Mouse (Mus musculus) heart, embryonic 12.5 days (tissue): Measurements from ENCODE around the gene Samd14. TPM values are rescaled to one million over a fixed set of nuclear protein-coding genes. Genes with fewer than 3 reads are reported as not detected.

Experiments used
- ATAC-seq: fragments of 200-750 bp; cut with Nextera tagmentation; 2 replicates; pipeline ENCODE4 v1.8.0; 2017; ENCODE audit warnings: moderate TSS enrichment, moderate library complexity; ENCODE audit not compliant: insufficient number of reproducible peaks, low FRiP score
- H3K27ac ChIP-seq: fragments of 300-500 bp; sonication (generic); 2 replicates; pipeline ENCODE4 v1.5.1; 2016; ENCODE audit warnings: mild to moderate bottlenecking, moderate library complexity; ENCODE audit not compliant: poor library complexity, severe bottlenecking
- H3K27me3 ChIP-seq: fragments of 300-500 bp; sonication (generic); replicated peaks from 2 replicates; pipeline ENCODE4 v1.6.1; 2016; ENCODE audit warnings: mild to moderate bottlenecking, moderate library complexity
- H3K36me3 ChIP-seq: fragments of 300-500 bp; sonication (generic); 2 replicates; pipeline ENCODE4 v1.6.1; 2016; ENCODE audit warnings: mild to moderate bottlenecking, moderate library complexity
- H3K4me1 ChIP-seq: fragments of 300-500 bp; sonication (generic); replicated peaks from 2 replicates; pipeline ENCODE4 v1.6.1; 2016; ENCODE audit warnings: mild to moderate bottlenecking
- H3K4me2 ChIP-seq: fragments of 300-500 bp; sonication (generic); 2 replicates; pipeline ENCODE4 v1.6.1; 2016; ENCODE audit warnings: mild to moderate bottlenecking, moderate library complexity
- H3K4me3 ChIP-seq: fragments of 300-500 bp; sonication (generic); 2 replicates; pipeline ENCODE4 v1.5.1; 2016; ENCODE audit warnings: mild to moderate bottlenecking
- H3K9ac ChIP-seq: fragments of 300-500 bp; sonication (generic); 2 replicates; pipeline ENCODE4 v1.6.1; 2016; ENCODE audit warnings: mild to moderate bottlenecking, moderate library complexity
- H3K9me3 ChIP-seq: fragments of 300-500 bp; sonication (generic); replicated peaks from 2 replicates; pipeline ENCODE4 v1.6.1; 2016; ENCODE audit warnings: mild to moderate bottlenecking, moderate library complexity
- WGBS: fragments of 180-500 bp; shearing (Covaris S2); methylation state at CpG from one replicate; pipeline ENCODE4 v1.1.7; 2016; 5-methylcytosine and 5-hydroxymethylcytosine counted together
- polyA plus RNA-seq: library from polyadenylated mRNA; unstranded; fragments of >200 nt; fragmentation: Nextera tagmentation; extraction: Ambion mirVana; gene quantifications from 2 replicates; pipeline ENCODE4 v1.2.1, GENCODE M21; 2016

The Samd14 gene
- polyA plus RNA-seq, 1 experiment from 2014 or later, result 16.5 TPM

GRCm38 (mm10) chr11:95023481-95023880 is 13.8 kb downstream of the Samd14 start:
- no peak for ATAC-seq
- Histone ChIP-seq H3K36me3 (peaks cover 90% of the 10 kb centered on the region), H3K9ac (no peak overlapping the region), H3K4me1 (no peaks in the 10 kb centered on the region), H3K4me3 (no peak overlapping the region), H3K27ac (no peak overlapping the region), H3K9me3 (no peaks in the 10 kb centered on the region), H3K4me2 (no peak overlapping the region), H3K27me3 (peaks cover 27% of the 10 kb centered on the region)
- WGBS, result 93% methylated on average over 9 of the region's 9 CpGs

- Histone ChIP-seq H3K27me3 (peaks cover 17% of the 10 kb centered on the region), H3K36me3 (peaks cover 91% of the 10 kb centered on the region), H3K9me3 (no peaks in the 10 kb centered on the region), H3K4me3 (no peak overlapping the region), H3K27ac (no peak overlapping the region), H3K4me1 (no peaks in the 10 kb centered on the region), H3K4me2 (no peak overlapping the region), H3K9ac (no peak overlapping the region)
- 74% methylated on average over 29 of the region's 29 CpGs for WGBS
- ATAC-seq, result no peak
Measured at GRCm38 (mm10) chr11:95024439-95025184, 14.9 kb downstream of the Samd14 start.

DNA sequence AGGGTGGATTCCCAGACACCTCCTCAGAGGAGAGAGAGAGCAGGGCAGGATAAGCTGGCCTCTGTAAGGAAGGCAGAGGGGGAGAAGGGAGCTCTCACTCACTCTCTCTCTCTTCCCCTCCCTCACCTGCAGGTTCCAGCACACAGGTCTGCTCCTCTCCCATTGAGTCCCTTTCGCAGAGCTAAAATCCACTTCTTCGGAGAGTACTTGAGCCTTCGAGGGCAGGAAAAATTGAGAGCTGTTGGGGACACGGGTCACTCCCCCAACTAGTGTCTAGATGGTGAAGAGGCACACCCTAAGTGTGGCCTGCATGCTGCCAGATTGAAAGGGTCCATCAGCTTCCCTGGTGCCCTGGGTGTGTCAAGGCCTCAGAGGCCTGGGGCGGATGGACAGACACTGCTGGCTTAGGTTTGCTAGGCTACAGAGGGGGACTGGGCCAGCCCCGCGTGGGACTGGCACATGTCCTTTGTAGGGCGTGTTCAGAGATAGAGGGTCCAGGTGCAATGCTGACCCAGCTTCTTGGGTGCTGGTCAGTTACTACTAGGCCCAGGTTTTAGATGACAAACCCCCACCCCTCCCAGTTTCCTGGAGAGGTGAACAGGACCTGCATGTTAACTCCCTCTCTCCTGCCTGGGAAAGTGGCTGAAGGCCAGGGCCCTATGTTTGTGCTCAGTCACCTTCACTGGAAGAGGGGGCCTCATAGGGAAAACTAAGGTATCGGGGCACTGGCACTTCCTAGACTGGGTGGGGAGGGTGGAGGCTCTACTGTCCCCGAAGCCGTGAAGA is 15.7 kb downstream of the Samd14 start:
- no peak overlapping the region for H3K4me3 ChIP-seq
- 82% methylated on average over 11 of the region's 11 CpGs for WGBS
- no peaks in the 10 kb centered on the region for H3K4me1 ChIP-seq
- H3K27ac ChIP-seq, result no peak overlapping the region
- H3K9me3 ChIP-seq, result no peaks in the 10 kb centered on the region
- no peak overlapping the region for H3K9ac ChIP-seq
- H3K36me3 ChIP-seq, result peaks cover 86% of the 10 kb centered on the region
- no peak overlapping the region for H3K4me2 ChIP-seq
- peaks cover 9% of the 10 kb centered on the region for H3K27me3 ChIP-seq
- no peak for ATAC-seq

- WGBS, result 71% methylated on average over 6 of the region's 6 CpGs
- H3K4me1 ChIP-seq, result no peaks in the 10 kb centered on the region
- no peak overlapping the region for H3K4me2 ChIP-seq
- H3K9ac ChIP-seq, result no peak overlapping the region
- 0 out of 2 replicates have a peak, but pooled peaks cover 5% of the 10 kb centered on the region for H3K27me3 ChIP-seq
- H3K9me3 ChIP-seq, result no peaks in the 10 kb centered on the region
- peaks cover 80% of the 10 kb centered on the region for H3K36me3 ChIP-seq
- no peak for ATAC-seq
- H3K27ac ChIP-seq, result no peak overlapping the region
- H3K4me3 ChIP-seq, result no peak overlapping the region
Measured at GRCm38 (mm10) chr11:95026090-95026542, 16.4 kb downstream of the Samd14 start.

- Histone ChIP-seq H3K9me3 (no peaks in the 10 kb centered on the region), H3K36me3 (peaks cover 78% of the 10 kb centered on the region), H3K9ac (no peak overlapping the region), H3K27ac (no peak overlapping the region), H3K4me1 (no peaks in the 10 kb centered on the region), H3K27me3 (0 out of 2 replicates have a peak, but pooled peaks cover 2% of the 10 kb centered on the region), H3K4me3 (no peak overlapping the region), H3K4me2 (no peak overlapping the region)
- 74% methylated on average over 6 of the region's 6 CpGs for WGBS
- ATAC-seq, result no peak
Measured at GRCm38 (mm10) chr11:95026849-95027248, 17.2 kb downstream of the Samd14 start.

GRCm38 (mm10) chr11:95027850-95028470 is 18.3 kb downstream of the Samd14 start:
- no peak overlapping the region for H3K9ac ChIP-seq

DNA sequence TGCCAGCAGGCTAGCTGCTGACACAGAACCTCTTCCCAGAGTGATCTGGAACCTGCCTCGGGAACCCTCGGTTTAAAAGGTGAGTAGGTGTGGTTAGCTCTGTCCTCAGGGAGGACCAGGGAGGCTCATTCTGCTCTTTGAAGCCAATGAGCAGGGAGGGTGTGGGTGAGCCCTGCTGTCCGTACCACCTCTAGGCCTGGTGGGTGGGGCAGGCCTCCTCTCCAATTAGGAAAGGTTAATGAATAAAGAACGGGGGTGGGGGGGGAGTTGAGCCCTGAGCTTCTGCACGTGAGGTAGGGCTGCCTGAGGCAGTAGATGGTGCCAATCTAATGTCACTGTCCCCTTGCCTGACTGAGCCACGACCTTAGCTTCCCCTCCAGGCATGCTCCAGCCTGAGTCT is 23.3 kb downstream of the Samd14 start:
- Histone ChIP-seq H3K27ac (no peak overlapping the region), H3K4me3 (no peak overlapping the region), H3K9ac (0 out of 2 replicates have a peak overlapping the region, but pooled peaks have one; percentile 43), H3K36me3 (peaks cover 61% of the 10 kb centered on the region), H3K4me1 (peaks cover 17% of the 10 kb centered on the region), H3K4me2 (0 out of 2 replicates have a peak overlapping the region, but pooled peaks have one; percentile 45), H3K27me3 (peaks cover 42% of the 10 kb centered on the region), H3K9me3 (no peaks in the 10 kb centered on the region)
- WGBS, result 37% methylated on average over 6 of the region's 6 CpGs
- no peak for ATAC-seq

More at GRCm38 (mm10) chr11:95027850-95028470, 18.3 kb downstream of the Samd14 start:
- no peak for ATAC-seq
- Histone ChIP-seq H3K9me3 (no peaks in the 10 kb centered on the region), H3K4me1 (no peaks in the 10 kb centered on the region; the same call in 1 of the 2 replicates), H3K4me2 (no peak overlapping the region), H3K27ac (no peak overlapping the region), H3K27me3 (0 out of 2 replicates have a peak, but pooled peaks cover 10% of the 10 kb centered on the region), H3K4me3 (no peak overlapping the region), H3K36me3 (peaks cover 72% of the 10 kb centered on the region)
- 36% methylated on average over 13 of the region's 13 CpGs for WGBS

DNA sequence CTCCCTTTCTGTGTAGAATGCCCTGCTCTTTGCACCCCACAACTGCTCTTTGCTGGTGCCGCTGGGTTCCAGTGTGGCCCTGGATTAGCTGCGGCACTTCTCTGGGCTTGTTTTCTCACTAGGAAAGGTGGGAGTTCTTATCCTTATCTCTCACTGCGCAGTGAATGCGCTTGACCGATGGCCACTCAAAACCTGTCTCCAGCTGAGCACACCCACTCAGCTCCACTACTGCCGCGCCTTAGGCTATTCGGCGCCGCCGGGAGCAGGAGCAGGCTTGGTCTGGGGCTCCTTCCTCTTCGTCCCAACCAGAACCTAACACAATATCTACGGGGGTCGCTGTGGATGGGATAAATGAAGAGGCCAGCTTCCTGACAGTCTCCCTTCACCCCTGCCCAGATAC is 23.9 kb downstream of the Samd14 start:
- no peak for ATAC-seq
- Histone ChIP-seq H3K36me3 (peaks cover 62% of the 10 kb centered on the region), H3K27ac (no peak overlapping the region), H3K4me1 (peaks cover 17% of the 10 kb centered on the region), H3K4me2 (peak overlapping the region; percentile 45), H3K9ac (peak overlapping the region; percentile 43), H3K27me3 (peaks cover 39% of the 10 kb centered on the region), H3K4me3 (peak overlapping the region; percentile 12; the same call in 1 of the 2 replicates), H3K9me3 (no peaks in the 10 kb centered on the region)
- 18% methylated on average over 14 of the region's 14 CpGs for WGBS

GRCm38 (mm10) chr11:95034902-95035301 is 25.2 kb downstream of the Samd14 start:
- 68% methylated on average over 10 of the region's 10 CpGs for WGBS
- Histone ChIP-seq H3K4me1 (peaks cover 19% of the 10 kb centered on the region), H3K27ac (no peak overlapping the region), H3K36me3 (peaks cover 57% of the 10 kb centered on the region), H3K4me3 (no peak overlapping the region), H3K9ac (no peak overlapping the region), H3K4me2 (no peak overlapping the region), H3K9me3 (no peaks in the 10 kb centered on the region), H3K27me3 (peaks cover 39% of the 10 kb centered on the region)
- ATAC-seq, result no peak

DNA sequence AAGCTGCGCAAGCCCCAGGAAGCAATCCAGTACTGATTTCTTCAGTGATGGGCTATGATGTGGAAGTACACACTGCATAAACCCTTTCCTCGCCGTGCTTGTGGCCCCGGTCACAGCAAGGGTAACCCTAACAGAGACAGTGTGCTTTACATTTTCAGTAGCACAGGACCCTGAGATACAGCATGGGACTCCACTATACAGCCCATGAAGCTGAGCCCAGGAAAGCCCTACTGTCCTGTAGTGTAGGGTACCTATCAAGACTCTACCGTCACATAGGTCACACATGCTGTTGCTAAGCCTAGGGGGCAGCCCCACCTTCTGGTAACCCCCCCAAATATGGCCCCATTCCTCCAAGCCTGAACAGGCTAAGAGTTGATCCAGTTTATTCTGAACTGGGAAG is 26.8 kb downstream of the Samd14 start:
- Histone ChIP-seq H3K9me3 (no peaks in the 10 kb centered on the region), H3K27ac (no peak overlapping the region), H3K36me3 (peaks cover 53% of the 10 kb centered on the region), H3K27me3 (peaks cover 39% of the 10 kb centered on the region), H3K4me2 (no peak overlapping the region), H3K4me1 (peaks cover 27% of the 10 kb centered on the region), H3K4me3 (no peak overlapping the region), H3K9ac (no peak overlapping the region)
- no peak for ATAC-seq
- 90% methylated on average over 5 of the region's 5 CpGs for WGBS

DNA sequence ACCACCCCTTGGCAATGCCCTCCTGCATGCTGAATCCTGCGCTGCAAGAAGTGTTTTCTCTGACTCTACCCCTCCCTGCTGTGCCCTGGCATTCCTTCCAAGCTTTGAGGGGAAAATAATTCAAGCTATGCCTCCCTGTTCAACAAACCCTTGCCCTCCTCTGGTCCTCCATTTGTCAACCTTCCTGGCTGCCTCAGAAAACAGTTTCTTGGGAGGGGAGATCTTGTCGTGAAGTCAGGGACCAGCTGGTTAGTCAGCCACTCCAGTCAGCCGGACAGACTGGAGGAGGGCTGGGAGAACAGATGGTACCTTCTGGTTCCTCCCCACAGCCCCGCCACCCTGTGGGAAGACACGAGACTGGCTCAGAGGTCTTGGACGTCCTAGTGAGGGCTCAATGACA is 27.6 kb downstream of the Samd14 start:
- Histone ChIP-seq H3K9me3 (no peaks in the 10 kb centered on the region), H3K36me3 (peaks cover 46% of the 10 kb centered on the region), H3K27ac (no peak overlapping the region), H3K4me3 (no peak overlapping the region), H3K4me2 (no peak overlapping the region), H3K9ac (no peak overlapping the region), H3K4me1 (peaks cover 30% of the 10 kb centered on the region), H3K27me3 (peaks cover 39% of the 10 kb centered on the region)
- ATAC-seq, result no peak
- WGBS, result 62% methylated on average over 6 of the region's 6 CpGs
